Mouse (Mus musculus) Patski (cell line): ENCODE results near the gene Fam129b. TPM values are rescaled to one million over a fixed set of nuclear protein-coding genes. Genes with fewer than 3 reads are reported as not detected.

Source experiments
- ATAC-seq: fragments of 100-300 bp; one replicate; pipeline ENCODE4 v1.8.0; 2021
- CTCF ChIA-PET: fragments of 350-600 bp; sonication (Branson Sonifier 250); formaldehyde crosslinking; loops from one replicate; lab custom pipeline; 2022; ENCODE audit warnings: inconsistent platforms; lab: Charles Lee
- POLR2A ChIA-PET: fragments of 350-600 bp; sonication (Branson Sonifier 250); formaldehyde crosslinking; loops from one replicate; lab custom pipeline; 2022; ENCODE audit warnings: antibody characterized with exemption, inconsistent platforms; lab: Charles Lee
- DNase-seq: peaks from one replicate; pipeline ENCODE4 v3.0.0-alpha.2; 2011; ENCODE audit warnings: low read depth, low spot score
- H3K27me3 ChIP-seq: fragments of 371-371 bp; one replicate; pipeline ENCODE4 v1.5.1; 2021
- CTCF ChIP-seq: fragments of 100-300 bp; IDR thresholded peaks from one replicate; pipeline ENCODE4 v1.5.1; 2021
- in situ Hi-C: fragments of 300-500 bp; cut with MboI; formaldehyde crosslinking; loops from 3 replicates; pipeline ENCODE4 v1.11.1; 2018; ENCODE audit warnings: low pct_unique_long_range_greater_than_20kb, mixed read lengths
- polyA plus RNA-seq: library from polyadenylated mRNA; unstranded; gene quantifications from one replicate; pipeline ENCODE4 v1.2.3, GENCODE M21; 2021

Gene Fam129b
- polyA plus RNA-seq, 1 experiment from 2014 or later, result 170 TPM

DNA sequence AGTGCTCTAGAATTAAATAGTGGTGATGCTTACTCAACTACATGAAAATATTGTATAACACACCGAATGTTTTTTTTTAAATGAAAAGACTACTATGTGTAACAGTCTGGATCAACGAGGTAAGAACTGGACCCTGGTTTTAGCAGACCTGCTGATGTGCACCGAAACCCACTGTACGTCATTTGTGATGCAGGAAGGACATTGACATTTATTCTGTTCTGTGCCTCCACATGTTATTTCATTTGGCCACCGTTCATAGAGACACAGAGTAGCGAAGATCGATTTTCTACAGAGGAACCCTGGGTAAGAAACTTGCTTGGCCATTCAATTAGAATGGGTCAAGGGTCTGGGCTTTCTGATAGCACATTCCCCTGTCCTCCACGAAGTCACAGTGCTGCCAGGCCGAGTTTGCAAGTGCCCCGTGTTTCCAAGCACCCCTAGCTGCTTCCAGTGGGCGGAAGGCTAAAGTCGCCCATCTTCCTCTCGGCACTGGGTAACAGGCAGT is 90.3 kb downstream of the Fam129b start:
- H3K27me3 ChIP-seq, result no peaks in the 10 kb centered on the region
- POLR2A ChIA-PET, result no interaction called here
- CTCF ChIA-PET, result no interaction called here
- no peak for ATAC-seq
- no peak for DNase-seq
- no peak for TF ChIP-seq CTCF
- in situ Hi-C loops, result no loop called here

DNA sequence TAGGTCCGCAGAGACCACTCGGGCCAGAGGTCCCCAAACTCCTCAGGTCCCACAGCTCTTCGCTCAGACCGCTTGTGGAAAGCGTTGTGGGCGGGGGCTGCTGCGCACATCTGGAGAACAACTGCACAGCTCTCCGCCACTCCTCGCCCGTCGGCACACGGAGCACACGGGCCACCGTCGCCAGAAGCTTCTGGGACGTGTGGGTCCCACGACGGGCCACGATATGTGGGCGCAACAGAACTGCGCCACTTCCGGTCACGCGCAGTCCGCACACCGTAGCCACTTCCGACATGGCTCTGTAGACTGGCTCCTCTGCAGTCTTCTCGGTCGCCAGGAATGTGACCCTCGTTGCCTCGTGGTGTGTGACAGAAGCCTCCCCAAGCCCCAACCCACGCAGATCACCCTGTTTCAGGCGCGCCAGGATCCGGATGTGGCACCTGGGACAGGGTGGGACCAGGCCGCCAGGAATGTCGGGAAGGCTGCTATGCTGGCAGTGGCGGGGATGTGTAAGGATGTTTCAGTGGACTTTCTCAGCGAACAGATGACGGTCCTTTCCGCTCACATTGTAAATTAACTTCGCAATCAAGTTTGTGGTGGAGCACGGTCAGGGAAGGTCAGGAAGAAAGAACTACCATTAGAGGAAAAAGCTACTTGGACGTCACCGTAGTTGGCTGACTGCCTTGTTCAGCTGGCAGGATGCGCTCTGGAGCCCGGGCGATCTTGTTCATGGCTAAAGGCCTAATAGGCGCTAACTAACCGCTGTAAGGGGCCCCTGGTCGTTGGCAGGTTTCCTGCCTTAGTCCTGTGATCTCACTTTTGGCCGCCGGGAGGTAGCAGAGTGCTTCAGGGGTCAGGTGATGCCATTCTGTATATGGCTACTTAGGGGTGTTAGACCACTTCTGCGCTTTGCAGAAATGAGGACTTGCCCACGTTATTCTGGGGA is 91.0 kb downstream of the Fam129b start:
- DNase-seq (no peak), ATAC-seq (peak; percentile 40)
- in situ Hi-C loops, result no loop called here
- no peaks in the 10 kb centered on the region for H3K27me3 ChIP-seq
- POLR2A ChIA-PET, result interaction anchor here (1.0 kb wide), 1 partner anchor 24 kb away, joined by 3 read pairs; no protein-coding TSS in a partner anchor
- CTCF ChIA-PET, result no interaction called here
- no peak for TF ChIP-seq CTCF

DNA sequence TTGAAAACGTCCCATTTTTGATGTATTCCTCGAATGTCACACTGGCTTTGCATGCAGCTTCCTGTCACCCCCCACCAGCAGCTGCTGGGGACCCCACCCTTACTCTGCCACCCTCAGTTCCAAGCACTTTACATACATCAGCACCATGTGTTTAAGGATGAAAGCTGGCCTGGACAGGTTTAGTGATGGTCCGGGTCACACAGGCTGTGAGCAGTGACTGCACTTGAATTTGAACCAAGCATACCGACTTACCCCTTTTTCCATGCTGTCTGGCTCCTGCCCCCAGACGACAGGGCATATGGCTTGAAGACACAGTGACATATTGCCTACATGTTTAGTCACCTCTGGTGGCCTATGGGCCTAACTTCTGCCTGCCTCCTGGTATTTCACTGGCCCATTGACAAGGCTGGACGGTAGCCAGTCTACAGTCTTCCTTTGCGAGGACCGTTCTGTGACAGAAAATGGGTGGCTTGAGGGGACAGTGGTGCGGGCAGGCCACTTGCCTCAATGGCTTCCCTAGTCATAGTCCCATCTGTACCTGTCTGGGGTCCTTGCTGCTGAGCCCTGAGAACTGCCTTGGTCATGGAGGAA is 92.2 kb downstream of the Fam129b start:
- POLR2A ChIA-PET, result no interaction called here
- in situ Hi-C loops, result no loop called here
- TF ChIP-seq CTCF, result no peak

GRCm38 (mm10) chr2:32969326-32969725 is 93.4 kb downstream of the Fam129b start:
- POLR2A ChIA-PET, result no interaction called here

More for the DNA sequence above, 92.2 kb downstream of the Fam129b start:
- CTCF ChIA-PET, result interaction anchor here (1.2 kb wide), 1 partner anchor 14 kb away, joined by 3 read pairs; the partner anchor contains the start of gene Slc2a8
- no peak for DNase-seq
- no peak for ATAC-seq
- no peaks in the 10 kb centered on the region for H3K27me3 ChIP-seq

DNA sequence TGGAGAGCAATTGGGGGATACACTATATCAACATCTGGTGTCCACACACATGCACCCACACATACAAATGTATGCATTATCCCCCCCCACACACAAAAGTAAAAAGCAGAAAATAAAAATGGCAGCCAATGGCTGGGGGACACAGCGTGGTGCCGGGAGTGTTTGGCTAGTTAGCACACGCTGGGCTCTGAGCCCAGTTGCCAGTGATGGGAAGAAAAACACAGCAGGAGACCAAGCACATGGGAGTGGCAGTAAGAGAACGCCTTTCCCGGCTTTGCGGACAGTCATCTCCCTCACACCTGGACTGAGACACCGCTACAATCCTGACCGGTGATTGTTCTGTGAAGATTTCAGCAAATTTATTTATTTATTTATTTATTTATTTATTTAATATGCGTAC is 95.3 kb downstream of the Fam129b start:
- DNase-seq (no peak), ATAC-seq (no peak)
- H3K27me3 ChIP-seq, result no peaks in the 10 kb centered on the region
- TF ChIP-seq CTCF, result no peak
- in situ Hi-C loops, result no loop called here
- ChIA-PET POLR2A (interaction anchor here (1.0 kb wide), 1 partner anchor 9 kb away, joined by 4 read pairs; no protein-coding TSS in a partner anchor), CTCF (no interaction called here)

More at GRCm38 (mm10) chr2:32969326-32969725, 93.4 kb downstream of the Fam129b start:
- H3K27me3 ChIP-seq, result no peaks in the 10 kb centered on the region
- CTCF ChIA-PET, result interaction anchor here (0.7 to 1.2 kb wide), 4 partner anchors 9 to 111 kb away, joined by 3 read pairs; partner anchors contain the start of gene Slc2a8
- DNase-seq, result no peak
- in situ Hi-C loops, result no loop called here
- no peak for ATAC-seq
- no peak for TF ChIP-seq CTCF

- DNase-seq, result no peak
- CTCF ChIA-PET, result no interaction called here
- no peak for TF ChIP-seq CTCF
- in situ Hi-C loops, result no loop called here
- H3K27me3 ChIP-seq, result no peaks in the 10 kb centered on the region
- POLR2A ChIA-PET, result interaction anchor here (0.6 kb wide), 1 partner anchor 267 kb away, joined by 4 read pairs; no protein-coding TSS in a partner anchor
- ATAC-seq, result no peak
These were observed 98.3 kb downstream of the Fam129b start for GRCm38 (mm10) chr2:32974216-32974615.

Other genes with a start within 250 kb of the Fam129b start
- gene Eng, start 229.5 kb upstream of the Fam129b start, polyA plus RNA-seq, result 1.5 TPM
- gene Fpgs, start 172.0 kb upstream of the Fam129b start, polyA plus RNA-seq, result 28.9 TPM
- gene Cdk9, start 163.0 kb upstream of the Fam129b start, polyA plus RNA-seq, result 93.3 TPM
- gene Sh2d3c, start 155.1 kb upstream of the Fam129b start, polyA plus RNA-seq, result 3.6 TPM
- gene 6330409D20Rik, start 135.1 kb upstream of the Fam129b start, polyA plus RNA-seq, result not detected
- gene Tor2a, start 118.9 kb upstream of the Fam129b start, polyA plus RNA-seq, result 66.0 TPM
- gene Ttc16, start 100.5 kb upstream of the Fam129b start, polyA plus RNA-seq, result 2.8 TPM
- gene Ptrh1, start 100.3 kb upstream of the Fam129b start, polyA plus RNA-seq, result 19.5 TPM
- gene Cfap157, start 91.7 kb upstream of the Fam129b start, polyA plus RNA-seq, result 1.8 TPM
- gene Stxbp1, start 28.9 kb upstream of the Fam129b start, polyA plus RNA-seq, result 30.1 TPM
- gene Rpl12, start 85.4 kb downstream of the Fam129b start, polyA plus RNA-seq, result 52.5 TPM
- gene Lrsam1, start 85.5 kb downstream of the Fam129b start, polyA plus RNA-seq, result 29.3 TPM
- 21.5 TPM for gene Slc2a8, start 106.0 kb downstream of the Fam129b start, polyA plus RNA-seq